Mouse (Mus musculus) megakaryocyte, embryonic 14.5 days (primary cell): ENCODE results near the gene Tmem230.

Experiments
- FLI1 ChIP-seq: IDR thresholded peaks from 2 replicates; pipeline ENCODE4 v1.6.1; 2012; ENCODE audit warnings: low read length, inconsistent platforms, mixed read lengths
- GATA1 ChIP-seq: IDR thresholded peaks from 3 replicates; pipeline ENCODE4 v1.6.1; 2012; ENCODE audit warnings: mixed read lengths, low read length, inconsistent platforms, borderline replicate concordance

DNA sequence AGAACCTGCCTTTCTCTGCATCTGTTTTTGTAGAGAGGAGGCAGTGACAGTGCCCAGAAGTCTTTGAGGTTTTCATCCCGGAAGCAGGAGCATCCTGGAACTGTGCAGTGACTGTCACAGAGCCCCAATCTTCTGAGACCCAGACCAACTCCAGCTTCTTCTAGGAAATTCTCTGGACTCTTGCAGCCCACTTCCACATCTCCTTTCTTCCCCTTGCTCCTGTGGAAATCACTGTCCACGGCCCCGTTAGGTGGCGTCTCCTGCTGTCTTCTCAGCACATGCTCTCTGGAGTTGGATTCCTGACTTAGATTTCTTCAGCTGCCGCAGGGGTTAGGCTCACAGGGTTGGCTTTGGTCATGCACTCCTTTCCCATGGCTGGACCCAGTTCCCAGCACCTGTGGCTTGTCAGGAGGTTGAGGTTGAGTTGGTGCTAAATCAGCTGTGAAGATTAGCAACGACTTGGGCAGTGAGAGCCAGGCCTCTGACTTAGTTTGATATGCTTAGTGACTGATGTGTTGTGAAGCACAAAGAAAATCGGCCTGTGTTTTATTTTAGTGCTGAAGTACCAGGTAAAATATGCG, 30.8 kb upstream of the Tmem230 start:
- no peak for TF ChIP-seq GATA1
- TF ChIP-seq FLI1 = no peak
